Mouse (Mus musculus) hindbrain, embryonic 16.5 days (tissue): ENCODE data around the gene Tnip3. TPM values are rescaled to one million over a fixed set of nuclear protein-coding genes. Genes with fewer than 3 reads are reported as not detected.
A peak's percentile ranks its signal among the peaks of the same experiment; 100 is the strongest.

Experiments
- ATAC-seq: fragments of 200-750 bp; cut with Nextera tagmentation; 2 replicates; pipeline ENCODE4 v1.8.0; 2017; ENCODE audit warnings: moderate TSS enrichment, moderate library complexity
- H3K27ac ChIP-seq: fragments of 300-500 bp; sonication (generic); 2 replicates; pipeline ENCODE4 v1.5.1; 2014; ENCODE audit warnings: low read depth, mild to moderate bottlenecking, control low read depth, low read length, moderate library complexity
- H3K27me3 ChIP-seq: fragments of 300-500 bp; sonication (generic); replicated peaks from 2 replicates; pipeline ENCODE4 v1.6.1; 2014; ENCODE audit warnings: low read length; ENCODE audit not compliant: control insufficient read depth, insufficient read depth
- H3K36me3 ChIP-seq: fragments of 300-500 bp; sonication (generic); 2 replicates; pipeline ENCODE4 v1.6.1; 2014; ENCODE audit warnings: mild to moderate bottlenecking, low read length, moderate library complexity, mixed read lengths; ENCODE audit not compliant: control insufficient read depth, insufficient read depth
- H3K4me1 ChIP-seq: fragments of 300-500 bp; sonication (generic); 2 replicates; pipeline ENCODE4 v1.6.1; 2014; ENCODE audit warnings: low read depth, low read length; ENCODE audit not compliant: control insufficient read depth, insufficient read depth
- H3K4me2 ChIP-seq: fragments of 300-500 bp; sonication (generic); 2 replicates; pipeline ENCODE4 v1.6.1; 2014; ENCODE audit warnings: mild to moderate bottlenecking, low read length, control low read depth, moderate library complexity
- H3K4me3 ChIP-seq: fragments of 300-500 bp; sonication (generic); 2 replicates; pipeline ENCODE4 v1.5.1; 2014; ENCODE audit warnings: mild to moderate bottlenecking, low read length, control low read depth, moderate library complexity
- H3K9ac ChIP-seq: fragments of 300-500 bp; sonication (generic); 2 replicates; pipeline ENCODE4 v1.6.1; 2014; ENCODE audit warnings: low read depth, mild to moderate bottlenecking, control low read depth, low read length, moderate library complexity
- H3K9me3 ChIP-seq: fragments of 300-500 bp; sonication (generic); 2 replicates; pipeline ENCODE4 v1.6.1; 2014; ENCODE audit warnings: mild to moderate bottlenecking, low read length, moderate library complexity; ENCODE audit not compliant: control insufficient read depth
- WGBS: fragments of 180-500 bp; shearing (Covaris S2); extraction: QIAGEN DNeasy Blood & Tissue Kit; methylation state at CpG from one replicate; pipeline ENCODE4 v1.1.7; 2014; 5-methylcytosine and 5-hydroxymethylcytosine counted together
- polyA plus RNA-seq: library from polyadenylated mRNA; unstranded; fragments of >200 nt; fragmentation: Nextera tagmentation; extraction: Ambion mirVana; gene quantifications from 2 replicates; pipeline ENCODE4 v1.2.1, GENCODE M21; 2015

The Tnip3 gene
- polyA plus RNA-seq, 1 experiment from 2014 or later, result not detected

DNA sequence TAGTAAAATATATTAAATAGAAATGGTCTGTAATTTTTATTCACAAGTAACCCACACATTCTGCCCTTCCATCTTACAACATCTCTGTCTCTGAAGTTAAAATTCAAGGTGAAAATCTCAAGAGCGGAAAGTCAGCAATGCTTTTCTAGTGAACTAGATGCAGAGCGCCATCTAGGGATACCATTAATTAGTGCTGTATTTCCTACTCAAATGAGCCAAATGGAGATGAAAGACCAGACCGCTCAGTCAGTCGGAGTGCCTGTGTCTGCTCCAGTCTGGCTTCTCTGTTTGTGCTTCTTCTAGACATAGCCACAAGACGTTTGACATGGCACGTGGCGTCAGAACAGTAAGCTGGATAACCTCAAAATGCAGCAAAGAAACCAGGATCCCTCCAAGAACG, 44.6 kb downstream of the Tnip3 start:
- no peak overlapping the region for H3K27ac ChIP-seq
- H3K9ac ChIP-seq, result no peak overlapping the region
- H3K36me3 ChIP-seq, result no peaks in the 10 kb centered on the region
- ATAC-seq, result 0 out of 2 replicates have a peak, but pooled peaks have one; percentile 56
- 39% methylated on average over 8 of the region's 8 CpGs for WGBS
- H3K4me2 ChIP-seq, result no peak overlapping the region
- no peaks in the 10 kb centered on the region for H3K27me3 ChIP-seq
- H3K4me3 ChIP-seq, result no peak overlapping the region
- no peaks in the 10 kb centered on the region for H3K9me3 ChIP-seq
- no peaks in the 10 kb centered on the region for H3K4me1 ChIP-seq

DNA sequence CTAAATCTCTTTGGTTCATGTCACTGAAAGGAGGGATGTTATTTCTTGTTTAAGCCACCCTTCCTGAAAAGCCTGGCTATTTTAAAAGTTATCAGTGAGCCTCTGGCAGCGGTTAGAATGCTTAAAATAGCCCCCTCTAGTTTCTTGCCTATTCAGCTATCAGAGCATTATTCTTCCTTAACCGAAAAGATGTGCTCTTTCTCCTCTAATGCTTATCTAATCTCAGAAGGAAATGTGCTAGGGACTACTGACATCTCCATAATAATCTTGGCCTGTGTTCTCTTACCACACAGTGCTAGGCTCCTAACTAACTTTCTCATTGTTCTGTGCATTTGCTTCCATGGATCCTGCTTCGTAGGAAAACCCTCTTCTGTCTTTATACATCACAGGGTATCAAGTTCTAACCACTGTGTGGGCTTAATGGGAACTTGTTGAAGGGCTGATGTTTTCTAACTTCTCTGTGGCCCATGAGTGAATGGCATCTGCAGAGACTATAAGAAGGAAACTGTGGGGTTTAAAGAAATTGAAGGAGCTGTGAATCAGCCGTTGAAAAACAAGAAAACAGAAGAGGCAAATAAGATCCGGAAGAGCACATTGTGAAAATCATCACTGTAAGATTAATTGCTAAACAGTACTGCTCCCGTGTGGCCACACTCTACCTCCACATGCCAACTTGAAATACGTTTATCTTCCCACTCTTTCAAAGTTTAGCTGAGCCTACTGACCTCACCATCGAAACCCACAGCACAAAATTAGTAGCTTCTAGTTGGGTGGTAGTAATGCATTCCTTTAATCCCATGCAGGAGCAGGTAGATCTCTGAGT, 53.2 kb downstream of the Tnip3 start:
- WGBS, result 82% methylated on average over 8 of the region's 8 CpGs
- H3K36me3 ChIP-seq, result no peaks in the 10 kb centered on the region
- ATAC-seq, result no peak

DNA sequence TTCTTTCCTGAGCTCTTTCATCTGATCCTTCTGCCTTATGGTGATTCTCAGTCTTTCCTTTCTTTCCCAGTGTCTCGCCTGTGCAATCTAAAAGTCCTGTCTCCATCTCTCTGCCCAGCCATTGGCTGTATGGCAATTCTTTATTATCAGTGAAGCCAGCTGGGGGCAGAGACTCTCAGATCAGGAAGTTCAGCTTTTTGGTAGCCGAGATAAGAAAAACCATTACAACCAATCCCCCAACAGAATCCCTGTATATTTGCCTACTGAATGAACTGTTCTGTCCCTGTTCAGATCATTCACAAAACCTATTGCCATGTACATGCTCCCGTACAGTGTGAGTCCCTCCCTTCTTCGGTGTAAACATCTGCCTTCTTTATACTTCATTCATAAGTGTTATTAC, 57.9 kb downstream of the Tnip3 start:
- 91% methylated on average over 4 of the region's 4 CpGs for WGBS
- Histone ChIP-seq H3K27me3 (no peaks in the 10 kb centered on the region), H3K36me3 (no peaks in the 10 kb centered on the region), H3K4me1 (peaks cover 4% of the 10 kb centered on the region; the same call in 1 of the 2 replicates), H3K27ac (no peak overlapping the region), H3K4me2 (no peak overlapping the region), H3K4me3 (no peak overlapping the region), H3K9me3 (no peaks in the 10 kb centered on the region), H3K9ac (no peak overlapping the region)
- no peak for ATAC-seq

More for the DNA sequence above, 53.2 kb downstream of the Tnip3 start:
- no peak overlapping the region for H3K27ac ChIP-seq
- no peak overlapping the region for H3K9ac ChIP-seq
- H3K4me1 ChIP-seq, result no peaks in the 10 kb centered on the region
- no peak overlapping the region for H3K4me2 ChIP-seq
- H3K9me3 ChIP-seq, result no peaks in the 10 kb centered on the region
- H3K4me3 ChIP-seq, result no peak overlapping the region
- H3K27me3 ChIP-seq, result no peaks in the 10 kb centered on the region

GRCm38 (mm10) chr6:65584870-65585332, 59.8 kb downstream of the Tnip3 start:
- Histone ChIP-seq H3K4me1 (peaks cover 4% of the 10 kb centered on the region; the same call in 1 of the 2 replicates), H3K36me3 (no peaks in the 10 kb centered on the region), H3K27me3 (no peaks in the 10 kb centered on the region), H3K9ac (no peak overlapping the region), H3K9me3 (no peaks in the 10 kb centered on the region), H3K4me3 (no peak overlapping the region), H3K27ac (no peak overlapping the region), H3K4me2 (no peak overlapping the region)
- 22% methylated on average over 4 of the region's 4 CpGs for WGBS
- ATAC-seq, result peak; percentile 40; the same call in 1 of the 2 replicates

- Histone ChIP-seq H3K9me3 (no peaks in the 10 kb centered on the region), H3K27ac (no peak overlapping the region), H3K27me3 (no peaks in the 10 kb centered on the region), H3K9ac (no peak overlapping the region), H3K4me2 (no peak overlapping the region), H3K4me1 (peaks cover 4% of the 10 kb centered on the region; the same call in 1 of the 2 replicates), H3K36me3 (no peaks in the 10 kb centered on the region), H3K4me3 (no peak overlapping the region)
- WGBS, result 67% methylated on average over 3 of the region's 3 CpGs
- ATAC-seq, result no peak
Measured at GRCm38 (mm10) chr6:65585333-65586053, 60.4 kb downstream of the Tnip3 start.

DNA sequence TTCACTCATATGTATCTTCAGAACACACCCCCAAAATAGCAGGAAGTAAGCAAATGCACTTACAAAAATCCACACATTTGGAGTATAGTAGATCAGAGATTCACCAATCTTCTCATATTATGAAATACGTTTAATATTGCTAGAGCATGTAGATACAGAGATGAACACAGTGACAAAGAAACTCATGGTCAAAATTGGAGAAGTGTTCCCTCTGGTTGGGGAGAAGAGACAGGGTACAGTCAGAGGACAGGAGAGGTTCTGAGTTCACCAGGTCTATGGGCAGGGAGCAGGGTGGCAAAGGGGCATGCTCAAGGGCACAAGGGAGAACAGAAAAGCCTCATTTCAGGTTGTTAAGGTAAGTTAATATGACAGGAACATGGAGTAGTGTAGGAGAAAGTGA, 63.7 kb downstream of the Tnip3 start:
- Histone ChIP-seq H3K4me3 (no peak overlapping the region), H3K9me3 (no peaks in the 10 kb centered on the region), H3K4me1 (peaks cover 4% of the 10 kb centered on the region; the same call in 1 of the 2 replicates), H3K9ac (no peak overlapping the region), H3K27ac (no peak overlapping the region), H3K4me2 (no peak overlapping the region), H3K27me3 (no peaks in the 10 kb centered on the region), H3K36me3 (no peaks in the 10 kb centered on the region)
- ATAC-seq, result no peak
- WGBS, result 92% methylated on average over 1 of the region's 1 CpGs

DNA sequence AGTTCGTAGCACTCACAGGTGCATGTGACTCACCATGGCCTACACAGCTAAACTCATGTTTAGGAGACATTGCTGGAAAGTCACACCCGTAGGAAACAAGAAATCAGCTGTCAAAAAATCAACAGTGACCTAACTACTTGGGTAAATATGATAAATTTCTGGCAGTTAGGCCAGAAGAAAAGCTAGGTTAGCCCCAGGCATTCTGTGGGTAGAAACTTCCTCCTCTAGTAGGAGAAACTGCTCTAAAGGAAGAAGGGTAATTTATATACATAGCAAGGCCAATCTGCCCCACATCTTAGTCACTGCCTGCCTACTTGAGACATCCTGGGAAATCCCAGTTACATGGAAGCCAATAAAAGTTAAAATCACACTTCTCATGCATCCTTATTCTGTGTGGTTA, 64.9 kb downstream of the Tnip3 start:
- no peaks in the 10 kb centered on the region for H3K9me3 ChIP-seq
- H3K9ac ChIP-seq, result no peak overlapping the region
- peaks cover under 1% of the 10 kb centered on the region; the same call in 1 of the 2 replicates for H3K4me1 ChIP-seq
- H3K27me3 ChIP-seq, result no peaks in the 10 kb centered on the region
- no peak overlapping the region for H3K4me3 ChIP-seq
- H3K4me2 ChIP-seq, result no peak overlapping the region
- no peak for ATAC-seq
- H3K27ac ChIP-seq, result no peak overlapping the region
- 93% methylated on average over 2 of the region's 2 CpGs for WGBS
- no peaks in the 10 kb centered on the region for H3K36me3 ChIP-seq

DNA sequence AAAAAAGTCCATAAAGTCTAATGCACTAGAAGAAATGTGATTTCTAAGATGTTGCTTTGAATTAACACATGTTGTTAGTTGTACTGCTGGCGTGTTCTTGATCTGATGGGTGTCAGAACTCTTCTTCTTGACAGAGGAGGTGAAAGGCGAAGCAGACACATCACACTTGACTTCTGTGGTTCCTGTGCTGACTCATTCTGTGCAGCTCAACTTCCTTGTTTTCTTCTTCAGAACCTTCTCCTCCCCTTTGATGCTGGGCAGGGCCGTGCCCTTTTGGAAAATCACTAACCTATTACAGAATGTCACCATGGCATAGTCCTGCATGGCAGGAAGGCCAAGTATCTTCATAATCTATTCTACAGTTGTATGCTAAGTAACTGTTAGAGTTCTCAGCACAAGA, 69.1 kb downstream of the Tnip3 start:
- H3K9me3 ChIP-seq, result no peaks in the 10 kb centered on the region
- no peak overlapping the region for H3K9ac ChIP-seq
- no peak for ATAC-seq
- H3K36me3 ChIP-seq, result no peaks in the 10 kb centered on the region
- 91% methylated on average over 3 of the region's 3 CpGs for WGBS
- H3K4me3 ChIP-seq, result no peak overlapping the region
- no peaks in the 10 kb centered on the region for H3K27me3 ChIP-seq
- no peak overlapping the region for H3K27ac ChIP-seq
- H3K4me1 ChIP-seq, result no peaks in the 10 kb centered on the region
- H3K4me2 ChIP-seq, result no peak overlapping the region

DNA sequence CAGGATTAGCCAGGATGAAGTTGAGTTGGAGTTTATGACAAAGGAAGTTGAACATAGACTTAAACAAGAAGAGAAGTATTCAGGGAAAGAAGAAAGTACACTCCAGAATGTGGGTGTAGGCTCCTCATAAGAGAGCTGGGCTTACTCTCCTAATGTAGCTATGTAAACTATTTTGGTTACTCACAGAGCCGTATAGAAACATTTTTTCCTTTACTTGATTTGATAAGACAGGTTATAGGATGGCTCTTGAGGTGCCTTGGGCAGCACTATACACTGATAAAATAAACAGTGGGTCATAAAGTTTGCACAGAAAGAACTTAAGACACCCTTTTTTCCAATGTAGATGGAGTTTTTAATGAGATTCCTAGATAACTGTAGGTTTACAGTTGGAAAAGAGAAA, 70.3 kb downstream of the Tnip3 start:
- Histone ChIP-seq H3K9me3 (no peaks in the 10 kb centered on the region), H3K9ac (no peak overlapping the region), H3K4me1 (no peaks in the 10 kb centered on the region), H3K4me2 (no peak overlapping the region), H3K27me3 (no peaks in the 10 kb centered on the region), H3K27ac (no peak overlapping the region), H3K4me3 (no peak overlapping the region), H3K36me3 (no peaks in the 10 kb centered on the region)
- 84% methylated on average over 1 of the region's 1 CpGs for WGBS
- no peak for ATAC-seq
